Mouse (Mus musculus): Measurements from ENCODE around the gene Ccdc14. TPM values are rescaled to one million over a fixed set of nuclear protein-coding genes. Genes with fewer than 3 reads are reported as not detected.

The Ccdc14 gene
- total RNA-seq, 2 experiments from 2014 or later, result 5.3 to 5.6 TPM

Other genes starting within 250 kb of the Ccdc14 start
- gene Kalrn, start 117.1 kb upstream of the Ccdc14 start, total RNA-seq (2021), result 10 to 100 TPM; 17.6 to 20.2 TPM
- gene Ropn1, start 40.7 kb upstream of the Ccdc14 start, total RNA-seq (2021), result not detected
- 10 to 100 TPM; 33.0 to 38.8 TPM for gene Mylk, start 54.6 kb downstream of the Ccdc14 start, total RNA-seq (2021)